Mouse (Mus musculus) lung, embryonic 16.5 days (tissue): ENCODE measurements around the gene Bmp2k. TPM values are rescaled to one million over a fixed set of nuclear protein-coding genes. Genes with fewer than 3 reads are reported as not detected.

Experiments
- ATAC-seq: fragments of 200-750 bp; cut with Nextera tagmentation; 2 replicates; pipeline ENCODE4 v1.8.0; 2017; ENCODE audit warnings: low read depth, mild to moderate bottlenecking, moderate library complexity
- H3K27ac ChIP-seq: fragments of 300-500 bp; sonication (generic); 2 replicates; pipeline ENCODE4 v1.5.1; 2014; ENCODE audit warnings: mild to moderate bottlenecking, control low read depth, low read length
- H3K27me3 ChIP-seq: fragments of 300-500 bp; sonication (generic); 2 replicates; pipeline ENCODE4 v1.6.1; 2014; ENCODE audit warnings: low read depth, low read length, mixed read lengths; ENCODE audit not compliant: control insufficient read depth, insufficient read depth
- H3K36me3 ChIP-seq: fragments of 300-500 bp; sonication (generic); 2 replicates; pipeline ENCODE4 v1.6.1; 2014; ENCODE audit warnings: low read length; ENCODE audit not compliant: control insufficient read depth, insufficient read depth
- H3K4me1 ChIP-seq: fragments of 300-500 bp; sonication (generic); replicated peaks from 2 replicates; pipeline ENCODE4 v1.6.1; 2014; ENCODE audit warnings: low read length, mixed read lengths; ENCODE audit not compliant: control insufficient read depth, insufficient read depth
- H3K4me2 ChIP-seq: fragments of 300-500 bp; sonication (generic); 2 replicates; pipeline ENCODE4 v1.6.1; 2014; ENCODE audit warnings: low read depth, low read length, control low read depth
- H3K4me3 ChIP-seq: fragments of 300-500 bp; sonication (generic); 2 replicates; pipeline ENCODE4 v1.5.1; 2014; ENCODE audit warnings: mild to moderate bottlenecking, low read length, control low read depth
- H3K9ac ChIP-seq: fragments of 300-500 bp; sonication (generic); 2 replicates; pipeline ENCODE4 v1.6.1; 2014; ENCODE audit warnings: low read length, control low read depth
- H3K9me3 ChIP-seq: fragments of 300-500 bp; sonication (generic); 2 replicates; pipeline ENCODE4 v1.6.1; 2016; ENCODE audit warnings: low read length; ENCODE audit not compliant: control insufficient read depth
- WGBS: fragments of 180-500 bp; shearing (Covaris S2); extraction: QIAGEN DNeasy Blood & Tissue Kit; methylation state at CpG from one replicate; pipeline ENCODE4 v1.1.7; 2014; 5-methylcytosine and 5-hydroxymethylcytosine counted together
- polyA plus RNA-seq: library from polyadenylated mRNA; unstranded; fragments of >200 nt; fragmentation: Nextera tagmentation; extraction: Ambion mirVana; gene quantifications from 2 replicates; pipeline ENCODE4 v1.2.1, GENCODE M21; 2015

Gene Bmp2k
- polyA plus RNA-seq, 1 experiment from 2014 or later: 11.5 TPM

- Histone ChIP-seq H3K27ac (no peak overlapping the region), H3K4me1 (peaks cover 4% of the 10 kb centered on the region; the same call in 1 of the 2 replicates), H3K4me3 (no peak overlapping the region), H3K4me2 (no peak overlapping the region), H3K9me3 (no peaks in the 10 kb centered on the region), H3K36me3 (no peaks in the 10 kb centered on the region), H3K27me3 (no peaks in the 10 kb centered on the region), H3K9ac (no peak overlapping the region)
- WGBS: 44% methylated on average over 5 of the region's 5 CpGs
- ATAC-seq: no peak
Measured at GRCm38 (mm10) chr5:96961122-96961521, 36.4 kb upstream of the Bmp2k start.

- Histone ChIP-seq H3K9me3 (no peaks in the 10 kb centered on the region), H3K9ac (no peak overlapping the region), H3K4me1 (peaks cover 4% of the 10 kb centered on the region; the same call in 1 of the 2 replicates), H3K4me3 (no peak overlapping the region), H3K27ac (no peak overlapping the region), H3K36me3 (no peaks in the 10 kb centered on the region), H3K4me2 (no peak overlapping the region), H3K27me3 (no peaks in the 10 kb centered on the region)
- ATAC-seq: no peak
Measured at GRCm38 (mm10) chr5:96961852-96962251, 35.6 kb upstream of the Bmp2k start.

GRCm38 (mm10) chr5:96962252-96962933, 35.1 kb upstream of the Bmp2k start:
- Histone ChIP-seq H3K4me3 (no peak overlapping the region), H3K27ac (no peak overlapping the region), H3K9me3 (no peaks in the 10 kb centered on the region), H3K9ac (no peak overlapping the region), H3K27me3 (no peaks in the 10 kb centered on the region), H3K4me2 (no peak overlapping the region), H3K4me1 (peaks cover 4% of the 10 kb centered on the region; the same call in 1 of the 2 replicates), H3K36me3 (no peaks in the 10 kb centered on the region)
- no peak for ATAC-seq
- 55% methylated on average over 8 of the region's 8 CpGs for WGBS

- Histone ChIP-seq H3K36me3 (no peaks in the 10 kb centered on the region), H3K27ac (no peak overlapping the region), H3K9ac (no peak overlapping the region), H3K4me1 (peaks cover 4% of the 10 kb centered on the region; the same call in 1 of the 2 replicates), H3K4me2 (no peak overlapping the region), H3K27me3 (no peaks in the 10 kb centered on the region), H3K9me3 (no peaks in the 10 kb centered on the region), H3K4me3 (no peak overlapping the region)
- ATAC-seq: no peak
- 80% methylated on average over 6 of the region's 6 CpGs for WGBS
Measured at GRCm38 (mm10) chr5:96962934-96963301, 34.6 kb upstream of the Bmp2k start.

GRCm38 (mm10) chr5:96964062-96965028, 33.1 kb upstream of the Bmp2k start:
- Histone ChIP-seq H3K9ac (0 out of 2 replicates have a peak overlapping the region, but pooled peaks have one; percentile 47), H3K27me3 (no peaks in the 10 kb centered on the region), H3K36me3 (no peaks in the 10 kb centered on the region), H3K4me1 (peaks cover 4% of the 10 kb centered on the region; the same call in 1 of the 2 replicates), H3K4me3 (peak overlapping the region; percentile 29), H3K27ac (peak overlapping the region; percentile 13; the same call in 1 of the 2 replicates), H3K9me3 (no peaks in the 10 kb centered on the region), H3K4me2 (peak overlapping the region; percentile 40)
- WGBS: 9% methylated on average over 14 of the region's 14 CpGs
- ATAC-seq: no peak

GRCm38 (mm10) chr5:96965029-96965403, 32.5 kb upstream of the Bmp2k start:
- Histone ChIP-seq H3K27ac (no peak overlapping the region), H3K9me3 (no peaks in the 10 kb centered on the region), H3K36me3 (no peaks in the 10 kb centered on the region), H3K4me1 (peaks cover 4% of the 10 kb centered on the region; the same call in 1 of the 2 replicates), H3K4me3 (no peak overlapping the region), H3K9ac (no peak overlapping the region), H3K27me3 (no peaks in the 10 kb centered on the region), H3K4me2 (peak overlapping the region; percentile 40; the same call in 1 of the 2 replicates)
- no peak for ATAC-seq
- 59% methylated on average over 2 of the region's 2 CpGs for WGBS

GRCm38 (mm10) chr5:96965503-96965902, 32.0 kb upstream of the Bmp2k start:
- Histone ChIP-seq H3K36me3 (no peaks in the 10 kb centered on the region), H3K9me3 (no peaks in the 10 kb centered on the region), H3K27ac (no peak overlapping the region), H3K4me2 (no peak overlapping the region), H3K4me3 (no peak overlapping the region), H3K9ac (no peak overlapping the region), H3K4me1 (peaks cover 4% of the 10 kb centered on the region; the same call in 1 of the 2 replicates), H3K27me3 (no peaks in the 10 kb centered on the region)
- 82% methylated on average over 2 of the region's 2 CpGs for WGBS
- no peak for ATAC-seq

- 30% methylated on average over 6 of the region's 6 CpGs for WGBS
Measured at GRCm38 (mm10) chr5:96968628-96969027, 28.9 kb upstream of the Bmp2k start.

GRCm38 (mm10) chr5:96969032-96969431, 28.5 kb upstream of the Bmp2k start:
- Histone ChIP-seq H3K4me2 (no peak overlapping the region), H3K9ac (no peak overlapping the region), H3K4me1 (peaks cover 4% of the 10 kb centered on the region; the same call in 1 of the 2 replicates), H3K9me3 (no peaks in the 10 kb centered on the region), H3K4me3 (no peak overlapping the region), H3K27ac (no peak overlapping the region), H3K36me3 (no peaks in the 10 kb centered on the region), H3K27me3 (no peaks in the 10 kb centered on the region)
- 62% methylated on average over 3 of the region's 3 CpGs for WGBS
- no peak for ATAC-seq

More at GRCm38 (mm10) chr5:96968628-96969027, 28.9 kb upstream of the Bmp2k start:
- no peaks in the 10 kb centered on the region for H3K9me3 ChIP-seq
- no peak overlapping the region for H3K27ac ChIP-seq
- peaks cover 4% of the 10 kb centered on the region; the same call in 1 of the 2 replicates for H3K4me1 ChIP-seq
- no peak overlapping the region for H3K4me2 ChIP-seq
- ATAC-seq: no peak
- H3K4me3 ChIP-seq: no peak overlapping the region
- no peaks in the 10 kb centered on the region for H3K27me3 ChIP-seq
- H3K36me3 ChIP-seq: no peaks in the 10 kb centered on the region
- H3K9ac ChIP-seq: no peak overlapping the region
